Mouse (Mus musculus): ENCODE measurements at regions not wholly inside any gene's neighbourhood (a gene's known extent, or its start where the extent isn't known, plus 50 kb on each side); places are given as distances from the start of the nearest gene placed in this dataset.

DNA sequence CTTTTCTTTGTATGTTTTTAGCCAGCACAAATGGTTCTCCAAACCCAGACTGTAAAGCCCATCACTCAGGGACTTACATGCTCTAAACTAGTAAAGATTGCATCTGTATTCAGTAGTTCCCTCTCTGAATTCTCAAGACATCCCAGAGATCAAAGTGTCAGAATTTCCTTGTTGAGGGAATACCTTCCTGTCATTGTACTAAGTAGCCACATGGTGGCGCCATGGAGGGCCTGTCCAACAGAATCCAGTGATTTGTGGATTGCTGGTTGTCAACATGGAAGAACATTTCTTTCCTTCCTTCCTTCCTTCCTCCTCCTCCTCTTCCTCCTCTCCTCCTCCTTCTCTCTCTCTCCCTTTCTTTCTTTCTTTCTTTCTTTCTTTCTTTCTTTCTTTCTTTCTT lies 93.6 kb upstream of the Trpm1 start:
- no peak for DNase-seq (ENCODE audit: low read depth)

DNA sequence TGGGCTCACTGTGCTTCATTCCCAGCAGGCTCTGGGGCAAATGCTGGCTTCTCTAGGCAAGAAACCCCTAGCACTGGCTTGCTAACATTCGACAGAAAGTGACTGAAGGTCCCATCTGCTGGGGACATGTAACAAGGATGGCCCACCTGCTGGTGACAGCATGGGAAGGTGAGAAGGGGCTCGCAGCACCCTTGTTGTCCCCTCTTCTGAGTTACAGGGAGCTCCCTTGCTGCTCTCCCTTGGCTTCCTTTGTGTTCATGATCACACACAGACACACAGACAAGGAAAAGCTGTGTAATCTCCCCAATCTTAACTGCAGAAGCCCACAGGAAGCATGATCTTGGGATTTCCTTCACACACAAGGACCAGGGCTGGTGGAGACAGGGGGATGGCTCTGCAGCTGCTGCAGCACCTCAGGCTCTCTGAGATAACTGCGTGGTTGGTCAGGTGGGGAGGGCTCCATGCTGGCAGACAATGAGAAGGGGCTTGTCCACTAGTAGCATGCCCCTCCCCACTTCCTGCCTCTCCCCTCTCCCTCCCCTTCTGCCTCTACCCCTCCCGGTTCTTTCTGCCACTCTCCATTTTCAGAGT lies 95.3 kb upstream of the Trpm1 start:
- DNase-seq (ENCODE audit: low read depth), result no peak

DNA sequence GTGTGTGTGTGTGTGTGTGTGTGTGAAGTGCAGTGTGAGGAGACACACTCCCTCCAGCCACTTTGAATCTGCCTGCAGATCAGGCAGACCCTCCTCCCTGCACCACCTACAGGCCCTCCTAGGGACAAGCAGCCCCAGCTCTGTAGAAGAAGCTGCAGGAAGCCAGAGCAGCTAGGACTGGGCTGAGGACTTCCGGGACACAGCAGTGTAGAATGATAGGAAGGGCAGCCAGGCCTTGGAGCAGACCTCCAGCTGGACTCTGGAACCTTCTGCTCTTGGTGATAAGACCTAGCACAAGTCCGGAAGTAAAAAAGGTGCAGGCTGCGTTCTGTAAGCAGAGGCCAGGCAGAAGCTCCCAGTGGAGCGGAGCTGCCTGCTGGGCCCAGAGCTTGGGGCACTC lies 95.8 kb upstream of the Trpm1 start:
- no peak for DNase-seq (ENCODE audit: low read depth)

DNA sequence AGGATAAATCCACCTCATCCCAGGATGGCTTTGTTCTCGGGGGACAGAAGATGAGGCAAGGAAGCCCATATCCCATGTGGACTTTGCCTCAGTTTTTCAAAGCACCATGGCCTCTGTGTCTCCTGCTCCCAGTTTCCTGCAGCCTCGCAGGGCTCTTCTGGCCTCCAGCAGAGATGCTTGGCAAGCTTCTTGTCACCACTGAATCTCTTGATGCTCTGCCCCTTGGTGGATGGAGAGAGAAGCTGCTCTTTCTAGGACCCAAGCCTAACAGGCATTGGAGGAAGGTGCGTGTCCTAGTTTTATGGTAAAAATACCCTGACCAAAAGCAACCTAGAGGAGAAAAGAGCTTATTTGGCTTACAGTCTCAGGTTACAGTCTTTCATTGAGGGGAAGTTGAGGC lies 97.1 kb upstream of the Trpm1 start:
- DNase-seq (ENCODE audit: low read depth), result no peak

DNA sequence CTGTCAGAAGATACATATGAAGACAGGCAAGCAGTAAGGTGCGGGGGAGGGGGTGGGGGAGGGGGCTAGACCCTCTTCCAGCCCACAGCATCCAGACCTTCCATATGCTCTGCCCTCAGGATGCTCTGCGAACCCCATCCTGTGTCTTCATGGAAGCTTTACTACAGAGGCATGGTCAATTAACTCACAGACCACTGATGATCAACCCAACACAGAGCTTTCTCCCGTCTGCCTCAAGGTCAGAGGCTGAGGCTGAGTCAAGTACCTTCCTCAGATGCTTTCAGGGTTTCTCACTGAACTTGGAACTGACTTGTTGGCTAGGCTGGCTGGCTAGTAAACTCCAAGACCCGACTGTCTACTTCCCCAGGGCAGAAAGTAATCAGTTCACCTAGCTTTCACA lies 98.6 kb upstream of the Trpm1 start:
- no peak for DNase-seq (ENCODE audit: low read depth)

DNA sequence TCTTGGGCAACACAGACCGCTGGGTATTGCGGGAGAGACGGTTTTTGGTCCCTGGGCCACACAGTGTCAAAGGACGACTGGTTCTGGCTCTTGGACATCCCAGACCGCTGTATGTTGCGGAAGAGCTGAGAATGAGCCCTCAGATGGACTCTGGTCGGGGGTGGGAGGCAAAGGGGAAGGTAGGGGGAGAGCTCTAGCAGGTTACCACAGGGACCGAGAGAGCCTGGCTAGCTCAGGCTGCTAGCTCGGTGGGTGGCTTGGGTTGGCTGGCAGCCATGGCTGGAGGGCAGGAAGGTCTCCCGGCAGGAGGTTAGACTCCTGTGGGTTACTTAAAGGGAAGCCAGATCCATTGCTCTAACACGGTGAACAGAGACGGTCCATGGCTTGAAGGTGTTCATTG lies 99.9 kb upstream of the Trpm1 start:
- no peak for DNase-seq (ENCODE audit: low read depth)

DNA sequence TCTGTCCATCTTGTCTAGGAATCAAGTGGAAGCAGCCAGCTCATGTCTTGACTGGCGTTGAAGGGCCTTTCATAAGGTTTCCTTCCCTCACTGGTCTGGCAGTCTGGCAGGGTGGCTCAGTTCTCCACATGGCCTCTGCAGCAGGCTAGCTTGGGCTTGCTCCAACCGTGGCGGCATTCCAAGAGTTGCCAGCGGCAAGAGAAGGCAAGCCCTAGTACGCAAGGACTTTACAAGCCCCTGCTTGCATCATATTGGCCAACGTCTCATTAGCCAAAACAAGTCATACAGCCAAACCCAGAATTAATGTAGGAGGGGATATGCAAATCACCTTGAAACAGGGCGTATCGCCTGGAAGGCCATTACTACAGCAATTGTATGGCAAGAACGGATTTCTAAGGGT lies 101.2 kb upstream of the Trpm1 start:
- peak; percentile 59 for DNase-seq (ENCODE audit: low read depth)

DNA sequence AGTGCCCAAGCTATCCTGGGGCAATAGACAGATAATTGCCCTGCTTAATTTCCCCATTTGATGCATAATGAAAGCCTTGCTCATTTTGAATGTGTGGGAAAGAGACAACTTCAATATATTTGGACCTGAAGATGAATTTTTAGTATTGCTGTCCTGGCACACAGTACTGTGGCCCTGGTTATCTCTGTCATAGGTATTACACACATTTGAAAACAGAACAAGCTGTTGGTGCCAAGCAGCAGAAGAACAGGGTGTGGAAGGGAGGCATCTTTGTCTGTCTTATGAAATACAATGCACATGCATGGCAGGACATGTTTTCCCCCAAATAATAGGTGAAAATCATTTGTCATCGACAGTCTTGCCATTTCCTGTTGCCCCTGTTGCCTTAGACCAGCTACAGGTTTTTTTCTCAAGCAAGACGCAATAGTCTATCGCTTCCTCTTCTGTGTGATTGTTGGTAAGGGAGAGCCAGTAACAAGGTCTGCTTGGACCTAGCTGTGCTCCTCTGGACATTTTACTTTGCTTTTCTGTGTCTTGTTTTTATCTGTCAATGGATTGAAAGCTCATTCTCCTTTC lies 102.7 kb upstream of the Trpm1 start:
- DNase-seq (ENCODE audit: low read depth), result no peak

DNA sequence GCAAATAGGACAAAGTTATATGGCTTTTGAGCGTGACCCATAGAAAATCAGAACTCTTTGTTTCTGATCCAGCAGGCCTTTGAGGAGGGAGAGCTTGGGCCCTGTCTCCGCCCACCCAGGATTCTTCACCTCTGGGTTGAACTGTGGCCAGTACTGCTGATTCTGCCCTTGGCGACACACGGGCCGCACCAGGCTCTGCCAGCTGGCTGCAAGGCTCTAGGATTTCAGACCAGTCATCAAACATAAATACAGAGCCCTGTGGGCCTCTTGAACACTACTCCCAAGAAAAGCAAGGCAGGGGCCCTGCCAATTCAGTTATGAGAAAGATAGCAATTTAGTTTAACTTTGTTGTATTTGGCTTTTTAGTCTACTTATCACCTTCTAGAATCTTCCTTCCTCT lies 103.4 kb upstream of the Trpm1 start:
- DNase-seq (ENCODE audit: low read depth), result peak; percentile 80

DNA sequence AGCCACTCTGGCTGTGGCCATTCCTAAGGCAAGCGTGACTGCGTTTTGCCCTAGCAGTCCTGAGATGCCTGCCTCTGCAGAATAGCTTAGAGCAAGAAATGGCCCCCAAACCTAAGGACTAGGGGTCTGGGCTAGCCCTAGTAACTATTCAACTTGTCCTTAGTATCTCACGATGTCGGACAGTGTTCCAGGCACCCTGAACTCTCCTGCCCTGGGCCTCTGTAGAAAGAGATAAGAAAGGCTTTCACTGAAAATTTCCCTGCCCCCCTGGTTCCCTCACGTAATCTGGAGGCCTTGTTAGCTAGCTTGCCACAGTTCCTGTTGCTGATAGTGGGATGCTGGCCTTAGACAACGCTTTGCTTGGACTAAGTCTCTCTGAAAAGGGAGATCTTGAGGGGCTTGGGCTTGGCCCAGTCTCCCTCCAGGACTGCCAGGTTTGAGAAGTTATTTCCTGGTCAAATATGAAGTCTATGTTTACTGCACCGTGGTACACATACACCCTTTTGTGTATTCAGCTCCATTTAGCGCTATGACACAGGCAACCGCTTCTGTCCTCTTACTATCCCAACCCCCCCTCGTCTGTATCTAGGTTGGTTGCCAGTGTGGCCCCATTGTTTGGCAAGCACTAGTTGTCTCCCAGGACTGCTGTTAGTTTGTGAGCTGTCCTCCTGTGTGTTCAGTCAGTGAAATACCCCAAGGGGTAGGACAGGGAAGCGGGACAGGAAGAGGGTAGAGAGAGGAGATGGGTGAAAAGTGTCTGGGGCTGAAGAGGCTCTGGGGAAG lies 104.3 kb upstream of the Trpm1 start:
- DNase-seq (ENCODE audit: low read depth), result no peak

DNA sequence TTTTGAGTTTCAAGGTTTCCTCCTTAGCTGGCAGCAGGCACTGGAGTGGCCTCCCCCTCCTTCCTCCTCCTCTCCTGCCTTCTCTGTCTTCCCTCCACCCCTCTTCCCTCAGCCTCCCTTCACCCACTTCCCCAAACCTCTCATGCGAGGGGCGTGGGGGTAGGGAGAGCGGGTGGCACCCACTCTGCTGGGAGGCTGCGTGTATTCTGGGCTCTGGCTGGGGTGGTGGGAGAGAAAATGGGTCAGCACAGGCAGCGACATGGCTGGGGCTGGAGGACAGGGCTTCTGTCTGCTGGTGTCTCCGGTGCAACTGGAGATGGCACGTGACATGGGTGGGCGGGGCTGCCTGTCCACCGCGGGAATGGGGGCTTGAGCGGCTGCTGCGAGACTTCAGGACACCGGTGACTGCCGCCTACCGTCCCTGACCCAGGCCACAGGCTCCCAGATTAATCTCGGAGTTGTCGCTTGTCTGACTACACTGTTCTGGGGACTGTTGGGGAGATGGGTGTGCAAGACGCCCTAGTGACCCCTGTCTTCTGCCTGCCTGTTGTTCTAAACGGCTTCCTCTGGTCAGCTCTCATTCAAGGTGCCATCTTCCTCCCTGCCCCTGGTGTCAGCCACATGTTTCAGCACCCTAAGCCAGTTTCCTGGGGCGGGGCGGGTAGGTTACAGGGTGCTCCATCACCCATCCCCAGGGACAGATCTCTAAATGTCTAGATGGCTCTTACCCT lies 105.0 kb upstream of the Trpm1 start:
- DNase-seq (ENCODE audit: low read depth), result no peak

DNA sequence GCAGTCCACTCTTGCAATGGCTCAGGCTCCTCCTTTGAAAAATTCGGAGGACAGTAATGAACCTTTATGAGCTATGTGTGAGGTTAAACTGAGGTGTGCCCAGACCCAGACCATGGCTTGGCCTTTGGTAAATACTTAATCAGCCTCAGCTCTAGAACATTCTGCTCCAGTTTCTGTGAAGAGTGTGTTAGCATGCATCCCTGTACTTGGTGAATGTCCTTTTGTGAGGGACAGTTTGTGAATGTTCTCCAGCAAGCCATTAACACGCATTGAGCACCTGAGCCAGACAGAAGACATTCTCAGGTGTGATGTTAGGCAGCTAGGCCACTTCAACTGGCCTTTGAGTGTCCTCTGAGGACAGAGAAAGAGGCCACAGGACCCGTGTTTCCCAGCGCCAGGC lies 105.8 kb upstream of the Trpm1 start:
- DNase-seq (ENCODE audit: low read depth), result no peak

DNA sequence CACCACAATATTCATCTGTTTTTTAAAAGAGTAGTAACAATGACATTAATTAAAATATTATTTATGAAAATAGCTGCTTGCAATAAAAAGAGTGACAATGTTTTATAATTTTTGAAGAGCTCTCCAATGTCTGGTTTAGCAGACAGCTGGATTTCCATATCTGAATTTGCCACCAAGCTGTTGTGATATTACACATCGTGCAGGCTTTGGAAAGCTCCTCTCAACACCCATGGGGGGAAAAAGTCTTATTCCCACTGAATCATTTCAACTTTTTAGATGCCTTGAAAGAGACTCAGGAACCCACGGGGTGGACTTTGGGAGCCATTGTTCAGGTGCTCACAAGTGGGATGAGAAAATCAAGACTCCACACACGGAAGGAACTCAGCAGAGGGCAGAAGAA lies 106.6 kb upstream of the Klf13 start:
- DNase-seq (ENCODE audit: low read depth), result no peak

DNA sequence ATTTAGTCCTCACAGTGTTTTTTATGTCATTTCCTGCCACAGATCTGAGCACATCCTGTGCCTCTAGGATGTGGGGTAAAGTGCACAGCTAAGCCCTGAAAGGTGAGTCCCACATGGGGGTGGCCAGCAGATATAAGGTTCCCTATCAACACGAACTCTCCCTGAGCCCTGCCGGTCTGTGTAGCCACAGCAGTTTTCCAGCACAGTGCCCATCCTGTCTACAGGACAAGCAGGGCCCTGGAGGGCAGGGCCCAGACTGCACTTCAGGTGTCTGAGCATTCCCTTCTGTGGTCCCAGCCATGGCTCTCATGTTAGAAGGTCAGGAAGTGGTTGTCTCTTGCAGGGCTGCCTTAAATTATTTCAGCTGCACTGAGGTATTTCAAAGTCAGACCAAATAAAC lies 104.3 kb upstream of the Klf13 start:
- no peak for DNase-seq (ENCODE audit: low read depth)

DNA sequence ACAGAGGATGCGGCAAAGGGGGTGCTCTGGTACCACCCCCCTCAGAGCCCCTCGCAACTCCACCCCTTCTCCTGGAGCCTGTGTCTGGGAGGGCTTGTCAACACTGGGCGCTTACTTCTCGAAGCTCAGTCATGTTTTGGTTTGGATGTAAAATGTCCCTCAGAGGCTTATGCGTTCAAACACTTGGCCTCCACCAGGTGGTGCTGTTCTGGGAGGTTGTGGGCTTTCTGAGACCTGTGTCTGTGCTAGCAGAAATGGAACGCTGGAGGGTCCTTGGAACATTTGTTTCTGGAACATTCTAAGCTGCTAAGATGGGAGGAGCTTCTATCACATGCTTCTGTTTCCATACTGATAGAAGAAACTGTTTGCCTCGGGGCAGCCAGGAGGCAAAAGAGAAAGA lies 102.6 kb upstream of the Klf13 start:
- DNase-seq (ENCODE audit: low read depth), result no peak

DNA sequence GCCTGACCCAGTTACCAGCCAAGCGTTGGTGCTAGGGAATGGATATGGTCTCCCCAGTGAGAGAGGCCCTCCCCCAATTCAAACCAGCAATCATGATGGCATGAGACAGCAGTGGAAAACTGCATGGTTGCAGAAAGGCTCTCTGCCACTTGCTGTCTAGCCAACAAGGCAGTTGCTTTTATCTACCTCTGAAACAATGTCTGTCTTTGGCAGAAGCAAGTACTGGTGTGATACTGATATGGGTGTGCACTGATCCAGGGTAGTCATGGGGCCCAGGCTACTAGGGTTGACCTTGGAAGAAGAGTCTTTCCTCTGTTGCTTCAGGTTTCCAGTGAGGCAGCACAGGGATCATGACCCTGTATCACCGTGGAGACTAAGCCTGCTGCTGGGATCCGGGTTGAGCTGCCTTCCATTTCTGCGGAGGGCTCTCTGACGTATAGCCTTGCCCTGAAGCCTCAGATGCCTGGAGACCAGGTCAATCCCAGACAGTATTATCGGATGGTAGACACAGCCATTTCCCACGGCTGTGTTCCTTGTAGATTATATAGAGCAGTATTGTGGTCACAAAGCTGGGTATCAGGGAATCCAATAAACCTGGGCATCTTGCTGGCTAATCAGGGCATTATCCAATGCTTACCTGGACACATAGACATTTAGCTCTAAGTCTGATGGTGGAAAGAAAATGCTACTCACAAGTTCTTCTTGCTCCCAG lies 101.5 kb upstream of the Klf13 start:
- DNase-seq (ENCODE audit: low read depth), result no peak

DNA sequence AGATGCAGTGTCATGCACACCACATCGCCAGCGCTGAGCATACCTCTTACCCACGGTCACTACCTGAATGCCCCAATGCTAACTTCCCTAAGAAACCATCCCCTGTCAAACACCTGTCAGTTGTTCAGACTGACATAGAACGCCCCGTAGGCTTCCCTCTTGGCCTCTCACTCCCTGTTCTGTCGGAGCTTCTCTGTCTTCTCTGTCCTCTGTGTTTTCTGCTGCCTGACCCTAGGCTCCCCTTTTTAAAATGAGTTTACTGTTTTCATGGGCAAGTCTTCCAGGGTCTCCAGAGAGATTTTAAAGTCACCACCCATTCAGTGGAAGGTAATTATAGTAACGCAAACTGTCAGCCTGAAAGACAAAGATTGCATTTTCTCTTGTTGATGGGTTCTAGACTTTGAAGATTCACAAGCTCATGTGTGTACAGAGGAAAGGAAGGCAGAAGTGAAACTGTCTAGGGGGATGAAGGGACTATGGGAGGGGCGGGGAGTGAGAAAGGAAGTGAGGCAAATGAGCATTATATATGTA lies 99.1 kb upstream of the Klf13 start:
- no peak for DNase-seq (ENCODE audit: low read depth)

DNA sequence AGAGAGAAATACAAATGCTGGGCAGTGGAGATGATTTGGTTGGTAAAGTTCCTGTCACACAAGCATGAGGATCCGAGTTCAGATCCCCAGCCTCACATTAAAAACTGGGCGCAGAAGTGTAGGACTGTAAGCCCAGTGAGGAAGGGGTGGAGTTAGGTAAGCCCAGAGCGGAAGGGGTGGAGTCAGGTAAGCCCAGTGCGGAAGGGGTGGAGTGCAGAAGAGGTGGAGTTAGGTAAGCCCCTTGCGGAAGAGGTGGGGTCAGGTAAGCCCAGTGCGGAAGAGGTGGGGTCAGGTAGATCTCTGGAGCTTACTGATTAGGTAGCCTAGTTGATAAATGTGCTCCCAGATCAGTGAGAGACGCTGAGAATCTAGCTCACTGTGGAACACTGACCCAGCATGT lies 97.4 kb upstream of the Klf13 start:
- no peak for DNase-seq (ENCODE audit: low read depth)

DNA sequence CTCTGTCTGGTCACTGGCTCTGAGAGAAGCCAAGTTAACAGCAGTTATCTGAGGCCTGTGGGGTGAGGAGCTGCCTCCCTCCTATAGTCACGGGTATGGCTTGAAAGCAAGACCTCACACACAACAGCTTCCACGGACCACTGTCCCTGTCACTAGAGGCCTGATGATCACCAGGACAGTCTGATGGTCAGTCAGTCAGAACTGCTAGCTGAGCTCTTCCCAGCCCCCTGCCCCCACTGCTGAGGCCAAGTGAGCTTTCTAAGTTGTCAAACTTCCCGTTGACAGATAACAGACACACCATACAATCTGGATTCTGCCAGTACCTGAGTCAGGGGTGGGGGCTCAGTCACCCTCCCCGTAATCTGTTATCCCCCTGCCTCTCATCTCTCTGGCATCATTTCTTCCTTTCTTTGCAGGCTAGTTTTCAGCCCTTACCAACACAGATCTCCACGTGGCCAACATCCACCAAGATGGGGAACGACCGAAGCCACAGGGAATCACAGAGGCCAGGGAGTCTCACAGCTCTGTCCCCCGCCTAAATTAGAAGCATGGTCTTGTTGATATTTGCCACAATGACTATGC lies 96.4 kb upstream of the Klf13 start:
- DNase-seq (ENCODE audit: low read depth), result no peak

DNA sequence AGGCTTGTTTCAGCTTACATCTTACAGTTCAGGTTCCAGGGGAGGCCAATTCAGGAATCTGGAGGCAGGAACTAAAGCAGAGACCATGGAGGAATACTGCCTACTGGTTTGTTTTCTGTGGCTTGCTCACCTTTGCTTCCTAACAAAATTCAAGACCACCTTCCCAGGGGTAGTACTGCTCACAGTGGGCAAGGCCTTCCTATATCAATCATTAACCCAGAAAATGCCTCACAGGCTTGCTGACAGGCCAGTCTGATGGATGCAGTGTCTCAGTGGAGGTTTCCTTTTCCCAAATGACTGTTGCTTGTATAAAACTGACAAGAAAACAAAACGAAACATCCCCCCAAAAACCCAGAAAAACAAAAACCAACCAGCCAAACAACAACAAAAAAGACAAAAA lies 95.8 kb upstream of the Klf13 start:
- no peak for DNase-seq (ENCODE audit: low read depth)

DNA sequence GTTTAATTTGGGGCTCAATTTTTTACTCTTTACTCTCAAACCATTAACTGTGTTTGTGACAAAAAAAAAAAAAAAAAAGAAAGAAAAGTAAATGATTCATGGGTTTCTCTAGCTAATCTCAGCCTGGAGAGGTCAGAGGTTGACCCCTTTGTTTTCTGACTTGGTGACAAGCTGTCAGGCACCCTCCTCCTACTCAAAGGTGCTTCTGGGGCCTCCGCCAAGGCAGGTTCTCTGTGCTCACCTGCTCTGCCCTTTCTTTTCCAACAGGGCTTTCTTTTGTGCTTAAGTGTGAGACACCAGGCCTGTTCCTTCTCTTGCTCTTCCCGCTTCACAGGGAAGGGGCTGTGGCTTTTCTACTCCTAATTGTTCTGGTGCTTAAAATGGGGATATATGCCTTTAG lies 94.7 kb upstream of the Klf13 start:
- DNase-seq (ENCODE audit: low read depth), result no peak

DNA sequence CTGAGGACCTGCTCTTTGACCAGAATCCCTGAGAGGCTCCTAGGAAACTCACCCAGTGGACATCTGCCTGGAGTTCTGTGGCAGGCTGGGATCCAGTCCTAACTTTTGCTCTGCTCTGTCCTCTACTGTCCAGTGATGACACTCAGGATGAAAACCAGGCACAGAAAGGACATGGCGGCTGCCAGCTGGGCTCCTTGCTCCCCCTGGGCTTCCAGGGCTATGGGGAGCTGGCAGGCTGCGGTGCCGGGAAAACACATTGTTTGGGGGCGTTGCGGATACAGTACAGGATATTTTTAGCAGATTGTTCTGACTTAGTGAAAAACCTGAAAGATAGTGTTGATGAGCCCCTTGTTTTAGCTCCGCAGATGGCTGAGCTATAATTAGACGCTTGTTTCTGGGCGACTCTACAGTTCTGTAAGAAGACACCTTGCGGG lies 94.2 kb upstream of the Klf13 start:
- DNase-seq (ENCODE audit: low read depth), result no peak

Measured in fibroblast of lung, adult 2 months (primary cell).